19 mouse cellular contexts compared by ENCODE assay signal in genomic region chr2:180006352-180007017, GRCm38 (mm10). TPM values are rescaled to one million over a fixed set of nuclear protein-coding genes. Genes with fewer than 3 reads are reported as not detected.
DNase-seq lines count a peak whose midpoint lies in the region; TF ChIP-seq lines count a peak whose summit lies in the region.
"Had no signal": no experiment of that assay in that cellular context is flagged by ENCODE, and none has a peak within 500 bp of the region (broad histone marks: within the 10 kb centered on the region; RNA-seq: fewer than 3 reads in every experiment).

No protein-coding gene starts in this region.

- no peaks in the 10 kb centered on the region for H3K79me2 ChIP-seq in heart, adult 2 months (replicated peaks; ENCODE audit: control insufficient read depth, insufficient read depth, low read length)

- 39% methylated on average over 8 of the region's 9 CpGs for WGBS in heart, embryonic 10.5 days
- 36% methylated on average over 9 of the region's 9 CpGs for WGBS in heart, adult 2 months
- 46% methylated on average over 9 of the region's 9 CpGs for WGBS in limb, embryonic 10.5 days

- no peak for TF ChIP-seq EP300 in heart, adult 2 months (IDR thresholded peaks at IDR 0.05; ENCODE audit: insufficient read depth, low read depth, low read length)

- peak; percentile 64 for DNase-seq in heart, embryonic 10.5 days (ENCODE audit: low spot score)
- DNase-seq in heart, adult 2 months, result no peak
- DNase-seq in testis, postnatal 14 days (ENCODE audit: low spot score), result peak; percentile 10
- DNase-seq in testis, postnatal 10 days (ENCODE audit: low spot score), result no peak
- peak; percentile 28 for DNase-seq in limb, embryonic 10.5 days (ENCODE audit: low spot score)
- no peak for DNase-seq in kidney, postnatal 14 days
- DNase-seq in thymus, adult 18-20 months, result no peak
- DNase-seq: adrenal gland, postnatal 36 days; cerebellum, adult 11-12 months; cerebellum, postnatal 14 days; embryo, embryonic 11 days; gastrocnemius, postnatal 10 days; right cerebral cortex, adult 18-20 months; thymus, postnatal 36 days had no signal

- intact Hi-C loops in heart, adult 2 months (cut with DNase I), result no loop called here

- no peak overlapping the region for H3K9ac ChIP-seq in heart, adult 2 months (ENCODE audit: low read depth, low read length)
- H3K9ac ChIP-seq: hindbrain, embryonic 13.5 days; limb, embryonic 13.5 days; midbrain, embryonic 12.5 days; neural tube, embryonic 13.5 days had no signal

- no peak for TF ChIP-seq POLR2A in heart, adult 2 months (IDR thresholded peaks at IDR 0.05; ENCODE audit: insufficient read depth, low read depth, low read length)

- peaks cover 10% of the 10 kb centered on the region; the same call in 1 of the 2 replicates for H3K27me3 ChIP-seq in heart, embryonic 10.5 days (ENCODE audit: insufficient read depth, poor library complexity, severe bottlenecking)
- no peaks in the 10 kb centered on the region for H3K27me3 ChIP-seq in heart, adult 2 months (ENCODE audit: control insufficient read depth, insufficient read depth, low read length)
- H3K27me3 ChIP-seq in limb, embryonic 10.5 days (ENCODE audit: low read depth, poor library complexity, severe bottlenecking), result no peaks in the 10 kb centered on the region
- H3K27me3 ChIP-seq: hindbrain, embryonic 13.5 days; midbrain, embryonic 12.5 days; neural tube, embryonic 13.5 days had no signal

- no peak overlapping the region for H3K27ac ChIP-seq in heart, embryonic 10.5 days
- H3K27ac ChIP-seq in heart, adult 2 months, result no peak overlapping the region
- H3K27ac ChIP-seq in limb, embryonic 10.5 days, result no peak overlapping the region
- H3K27ac ChIP-seq: forebrain, embryonic 10.5 days; hindbrain, embryonic 13.5 days; limb, embryonic 13.5 days; midbrain, embryonic 12.5 days; neural tube, embryonic 13.5 days had no signal

- TF ChIP-seq CTCF in heart, adult 2 months (IDR thresholded peaks at IDR 0.05), result no peak

- no peaks in the 10 kb centered on the region for H3K4me1 ChIP-seq in heart, embryonic 10.5 days
- H3K4me1 ChIP-seq in heart, adult 2 months (ENCODE audit: control insufficient read depth, insufficient read depth, low read length), result no peaks in the 10 kb centered on the region
- no peaks in the 10 kb centered on the region for H3K4me1 ChIP-seq in limb, embryonic 10.5 days
- H3K4me1 ChIP-seq: hindbrain, embryonic 13.5 days; limb, embryonic 13.5 days; midbrain, embryonic 12.5 days; neural tube, embryonic 13.5 days had no signal

- no peaks in the 10 kb centered on the region for H3K36me3 ChIP-seq in heart, embryonic 10.5 days
- H3K36me3 ChIP-seq in heart, adult 2 months (ENCODE audit: control insufficient read depth, insufficient read depth, low read length), result no peaks in the 10 kb centered on the region
- H3K36me3 ChIP-seq in limb, embryonic 10.5 days, result no peaks in the 10 kb centered on the region
- H3K36me3 ChIP-seq: forebrain, embryonic 10.5 days; hindbrain, embryonic 13.5 days; limb, embryonic 13.5 days; midbrain, embryonic 12.5 days; neural tube, embryonic 13.5 days had no signal

- H3K4me3 ChIP-seq in heart, embryonic 10.5 days, result no peak overlapping the region
- no peak overlapping the region for H3K4me3 ChIP-seq in heart, adult 2 months
- no peak overlapping the region for H3K4me3 ChIP-seq in limb, embryonic 10.5 days
- H3K4me3 ChIP-seq: forebrain, embryonic 10.5 days; hindbrain, embryonic 13.5 days; limb, embryonic 13.5 days; midbrain, embryonic 12.5 days; neural tube, embryonic 13.5 days had no signal

- peaks cover 3% of the 10 kb centered on the region; the same call in 1 of the 2 replicates for H3K9me3 ChIP-seq in heart, embryonic 10.5 days
- H3K9me3 ChIP-seq in limb, embryonic 10.5 days (replicated peaks), result no peaks in the 10 kb centered on the region
- H3K9me3 ChIP-seq: hindbrain, embryonic 13.5 days; midbrain, embryonic 12.5 days; neural tube, embryonic 13.5 days had no signal

RNA-seq across cellular contexts. Expression of gene Lsm14b, which starts 18.3 kb away (rescaled TPM):
- 4.0 and 4.9 TPM in 2 replicates for polyA plus RNA-seq in heart, embryonic 10.5 days (2016; fragmentation: Nextera tagmentation; extraction: Ambion mirVana)
- total RNA-seq in heart, adult 2 months (2021), result 10 to 100 TPM; 60.1 to 71.4 TPM
- polyA plus RNA-seq in heart, adult 2 months (2012; rRNA removed), result 41.2 and 47.6 TPM in 2 replicates
- polyA plus RNA-seq in limb, embryonic 10.5 days (2016; fragmentation: Nextera tagmentation; extraction: Ambion mirVana), result 8.1 and 9.1 TPM in 2 replicates

RNA-seq across cellular contexts. Expression of gene Taf4, which starts 30.0 kb away (rescaled TPM):
- polyA plus RNA-seq in heart, embryonic 10.5 days (2016; fragmentation: Nextera tagmentation; extraction: Ambion mirVana), result 2.2 and 3.2 TPM in 2 replicates
- total RNA-seq in heart, adult 2 months (2021), result 10 to 100 TPM; 16.4 to 20.5 TPM
- polyA plus RNA-seq in heart, adult 2 months (2012; rRNA removed), result 7.4 and 8.6 TPM in 2 replicates
- 2.7 and 3.3 TPM in 2 replicates for polyA plus RNA-seq in limb, embryonic 10.5 days (2016; fragmentation: Nextera tagmentation; extraction: Ambion mirVana)

RNA-seq across cellular contexts. Expression of gene Psma7, which starts 35.7 kb away (rescaled TPM):
- 567 and 701 TPM in 2 replicates for polyA plus RNA-seq in heart, embryonic 10.5 days (2016; fragmentation: Nextera tagmentation; extraction: Ambion mirVana)
- 100 to 1,000 TPM; 140 to 162 TPM for total RNA-seq in heart, adult 2 months (2021)
- polyA plus RNA-seq in heart, adult 2 months (2012; rRNA removed), result 134 and 139 TPM in 2 replicates
- 868 and 947 TPM in 2 replicates for polyA plus RNA-seq in limb, embryonic 10.5 days (2016; fragmentation: Nextera tagmentation; extraction: Ambion mirVana)

RNA-seq across cellular contexts. Expression of gene Ss18l1, which starts 35.8 kb away (rescaled TPM):
- 3.5 and 4.4 TPM in 2 replicates for polyA plus RNA-seq in heart, embryonic 10.5 days (2016; fragmentation: Nextera tagmentation; extraction: Ambion mirVana)
- 1 to 10 TPM; 1.9 to 2.0 TPM for total RNA-seq in heart, adult 2 months (2021)
- polyA plus RNA-seq in heart, adult 2 months (2012; rRNA removed), result 3.8 and 5.2 TPM in 2 replicates
- polyA plus RNA-seq in limb, embryonic 10.5 days (2016; fragmentation: Nextera tagmentation; extraction: Ambion mirVana), result 5.8 and 7.4 TPM in 2 replicates

Comparison
In these comparisons a context has a peak if more than half of its experiments do, and no peak if none do; other contexts are left out.
1. DNase-seq: peak in heart, embryonic 10.5 days (single experiment), testis, postnatal 14 days (single experiment) and limb, embryonic 10.5 days (single experiment); none in heart, adult 2 months (0 of 2), testis, postnatal 10 days (single experiment), kidney, postnatal 14 days (single experiment) and thymus, adult 18-20 months (0 of 2).